Mouse (Mus musculus): Measurements from ENCODE around the gene Gse1.

The Gse1 gene

DNA sequence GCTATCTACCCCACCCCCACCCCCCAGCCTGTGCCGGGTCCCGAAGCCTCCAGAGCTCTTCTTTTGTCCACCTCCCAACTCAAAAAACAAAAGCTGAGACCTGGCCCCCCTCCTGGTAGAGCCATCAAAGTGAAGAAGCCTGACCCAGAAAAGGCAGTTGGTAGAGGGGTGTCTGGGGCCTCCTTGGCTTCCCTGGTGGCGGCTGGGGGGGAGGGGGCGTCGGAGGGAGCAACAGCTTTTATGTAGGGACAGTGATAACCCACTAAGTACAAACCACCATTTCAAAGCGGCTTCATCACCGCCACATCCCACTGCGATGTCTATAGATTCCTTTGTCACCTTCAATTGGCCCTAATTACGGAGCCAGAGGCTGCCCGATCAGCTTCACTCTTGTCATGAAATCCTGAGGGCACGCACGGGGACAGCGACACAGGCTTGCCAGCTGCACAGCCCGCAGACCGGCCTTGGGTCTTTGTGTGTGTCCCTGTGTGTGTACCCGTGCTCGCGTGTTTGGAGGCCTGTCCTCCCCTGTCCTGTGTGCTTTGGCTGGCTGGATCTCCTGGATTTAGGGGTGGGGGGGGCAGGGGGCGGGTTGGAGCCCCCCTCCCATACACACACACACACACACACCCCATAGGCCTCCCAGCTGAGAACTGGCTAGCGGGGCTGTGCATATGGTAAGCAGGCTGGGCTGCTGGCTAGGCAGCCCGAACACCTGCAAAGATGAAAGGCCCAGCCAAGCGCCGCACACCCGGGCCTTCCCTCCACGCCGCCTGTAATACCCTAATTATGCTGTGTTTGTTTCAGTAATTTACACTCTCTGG, 285.6 kb downstream of the Gse1 start:
- no peak for DNase-seq (ENCODE audit: low read depth, low spot score)

DNA sequence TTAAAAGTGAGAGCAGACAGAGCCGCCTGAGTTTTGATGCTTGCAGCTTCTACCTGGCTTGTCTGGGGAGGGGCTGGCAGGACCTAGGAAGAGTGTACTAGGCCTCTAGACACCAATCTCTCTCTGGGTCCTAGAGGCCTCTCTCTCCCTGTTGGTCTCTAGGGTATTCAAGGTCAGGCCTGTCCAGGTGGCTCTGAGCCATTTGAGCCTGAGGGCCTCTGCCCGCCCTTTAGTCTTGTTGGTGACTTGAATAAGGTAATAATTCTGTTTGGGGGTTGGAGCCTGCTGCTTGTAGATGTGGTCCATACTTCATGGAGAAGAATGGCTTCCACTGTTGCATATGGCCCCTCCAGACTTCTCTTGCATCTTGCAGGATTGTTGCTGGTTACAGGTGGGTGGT, 287.0 kb downstream of the Gse1 start:
- no peak for DNase-seq (ENCODE audit: low read depth, low spot score)

DNA sequence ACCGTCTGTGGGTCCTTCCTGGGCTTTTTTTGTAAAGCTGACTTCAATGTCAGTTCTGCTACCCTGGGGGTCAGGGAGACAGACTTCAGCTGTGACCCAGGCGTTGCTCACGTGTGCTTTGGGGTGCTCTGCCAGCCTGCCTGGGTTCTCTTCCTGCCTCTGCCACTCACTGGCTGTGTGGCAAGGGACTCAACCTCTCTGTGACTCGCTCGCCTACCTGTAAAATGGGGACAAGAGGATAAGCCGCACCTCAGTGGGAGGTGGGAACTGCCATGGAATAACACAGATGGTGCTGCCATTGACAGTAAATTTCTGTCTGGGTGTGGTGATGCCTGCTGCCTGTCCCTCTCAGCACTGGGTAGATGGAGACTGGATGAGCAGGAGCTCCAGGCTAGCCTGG, 287.4 kb downstream of the Gse1 start:
- DNase-seq (ENCODE audit: low read depth, low spot score), result no peak

DNA sequence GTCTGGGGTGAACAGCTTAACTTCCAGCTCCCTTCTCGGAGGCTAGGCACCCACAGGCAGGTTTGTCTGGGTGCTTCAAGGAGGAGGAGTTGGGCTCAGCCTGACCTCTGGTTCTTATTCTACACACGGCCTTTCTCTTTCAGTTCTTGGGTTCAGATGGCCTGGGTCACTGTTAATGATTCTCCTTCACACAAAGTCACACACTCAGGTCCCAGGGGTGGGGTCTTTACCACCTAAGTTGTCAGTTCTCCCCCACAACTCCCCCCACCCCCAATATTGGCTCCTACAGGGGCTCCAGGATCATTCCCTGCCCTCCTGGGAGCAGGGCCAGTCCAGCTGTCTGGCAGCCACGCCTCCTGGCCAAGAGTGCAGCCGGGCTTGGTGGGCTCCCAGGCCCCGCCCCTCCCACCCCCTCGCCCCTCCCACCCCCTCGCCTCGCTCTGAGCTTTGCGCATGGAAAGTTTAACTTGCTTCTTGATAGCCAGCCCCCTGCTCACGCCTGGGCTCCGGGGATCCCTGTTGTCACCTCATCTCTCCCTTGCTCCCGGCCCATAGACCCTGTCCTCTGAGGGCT, 288.0 kb downstream of the Gse1 start:
- DNase-seq (ENCODE audit: low read depth, low spot score), result no peak

DNA sequence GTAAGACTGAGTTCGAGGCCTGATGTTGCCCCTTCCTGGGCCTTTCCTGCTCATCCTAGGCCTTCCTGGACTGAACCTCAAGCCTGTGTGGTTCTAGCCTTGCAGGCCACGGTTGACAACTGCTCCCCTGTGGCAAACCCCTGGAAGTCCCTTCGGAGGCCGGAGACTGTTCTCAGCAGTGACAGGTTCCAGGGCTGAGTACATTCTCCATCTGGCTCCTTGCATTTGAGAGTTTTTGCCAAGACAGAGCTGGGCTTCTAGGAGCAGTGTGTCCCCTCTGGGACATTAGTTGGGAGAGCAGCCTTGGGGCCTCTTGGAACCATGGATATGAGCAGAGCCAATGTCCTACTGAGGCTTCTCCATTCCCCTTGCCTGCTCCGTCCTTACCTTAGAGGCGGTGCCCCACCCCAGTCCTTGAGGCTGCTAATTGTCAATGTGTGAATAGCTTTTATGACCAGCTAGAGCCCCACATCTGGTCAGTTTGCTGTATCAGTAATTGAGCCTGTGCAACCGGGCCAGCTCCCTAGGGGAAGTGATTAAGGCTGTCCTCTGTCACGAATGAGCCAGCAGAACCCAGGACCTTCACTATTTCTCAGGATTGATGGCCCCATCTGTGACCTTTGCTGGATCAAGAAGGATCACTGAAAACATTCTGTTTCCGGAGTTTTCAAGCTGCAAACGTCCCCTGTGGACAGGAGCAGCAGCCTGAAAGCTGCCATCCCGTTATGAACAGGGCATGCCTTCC, 289.6 kb downstream of the Gse1 start:
- no peak for DNase-seq (ENCODE audit: low read depth, low spot score)

DNA sequence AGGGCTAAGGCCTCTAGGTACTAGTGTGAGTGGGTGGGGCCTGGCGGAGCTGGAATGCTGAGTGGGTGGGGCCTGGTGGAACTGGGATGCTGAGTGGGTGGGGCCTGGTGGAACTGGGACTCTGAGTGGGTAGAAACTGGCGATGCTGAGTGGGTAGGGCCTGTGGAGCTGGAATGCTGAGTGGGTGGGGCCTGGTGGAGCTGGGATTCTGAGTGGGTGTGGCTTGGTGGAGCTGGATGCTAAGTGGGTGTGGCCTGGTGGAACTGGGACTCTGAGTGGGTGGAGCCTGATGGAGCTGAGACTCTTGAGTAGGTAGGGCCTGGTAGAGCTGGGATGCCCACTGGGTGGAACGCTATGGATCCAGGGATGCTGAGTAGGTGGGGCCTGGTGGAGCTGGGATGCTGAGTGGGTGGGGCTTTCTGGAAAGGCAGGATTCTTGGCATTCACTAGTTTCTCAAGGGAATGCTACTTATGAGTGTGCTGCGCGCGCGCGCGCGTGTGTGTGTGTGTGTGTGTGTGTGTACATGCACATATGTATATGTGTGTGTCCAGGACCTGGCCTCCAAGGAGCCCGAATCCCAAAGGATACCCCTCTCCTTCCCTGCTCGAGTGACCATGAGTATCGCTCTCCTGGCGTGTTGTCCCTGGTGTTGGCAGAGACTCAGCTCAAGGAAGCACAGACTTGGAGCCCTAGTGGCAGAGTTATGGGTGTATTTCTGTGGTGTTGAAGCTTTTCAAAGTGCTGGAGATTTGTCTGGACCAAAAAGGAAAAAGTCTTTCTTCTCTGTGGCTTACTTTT, 290.7 kb downstream of the Gse1 start:
- peak; percentile 80 for DNase-seq (ENCODE audit: low read depth, low spot score)

DNA sequence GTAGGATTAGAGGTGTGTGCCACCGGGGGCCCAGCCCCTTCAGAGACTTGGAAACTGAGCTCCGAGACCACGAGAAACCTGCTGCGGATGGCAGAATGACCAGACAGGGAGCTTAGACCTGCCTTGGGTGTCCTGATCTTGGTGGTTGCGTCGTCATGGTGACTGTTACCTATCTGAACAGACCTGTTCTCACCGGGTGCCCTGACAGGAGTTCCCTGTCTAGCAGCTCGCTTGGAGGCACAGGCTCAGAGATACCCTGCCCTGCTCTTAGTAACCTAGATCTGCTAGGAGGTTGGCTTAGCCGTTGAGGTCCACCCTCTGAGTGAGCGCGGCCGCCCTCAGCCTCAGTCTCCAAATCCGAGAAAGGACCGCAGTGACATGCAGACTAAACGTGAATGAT, 292.0 kb downstream of the Gse1 start:
- no peak for DNase-seq (ENCODE audit: low read depth, low spot score)

DNA sequence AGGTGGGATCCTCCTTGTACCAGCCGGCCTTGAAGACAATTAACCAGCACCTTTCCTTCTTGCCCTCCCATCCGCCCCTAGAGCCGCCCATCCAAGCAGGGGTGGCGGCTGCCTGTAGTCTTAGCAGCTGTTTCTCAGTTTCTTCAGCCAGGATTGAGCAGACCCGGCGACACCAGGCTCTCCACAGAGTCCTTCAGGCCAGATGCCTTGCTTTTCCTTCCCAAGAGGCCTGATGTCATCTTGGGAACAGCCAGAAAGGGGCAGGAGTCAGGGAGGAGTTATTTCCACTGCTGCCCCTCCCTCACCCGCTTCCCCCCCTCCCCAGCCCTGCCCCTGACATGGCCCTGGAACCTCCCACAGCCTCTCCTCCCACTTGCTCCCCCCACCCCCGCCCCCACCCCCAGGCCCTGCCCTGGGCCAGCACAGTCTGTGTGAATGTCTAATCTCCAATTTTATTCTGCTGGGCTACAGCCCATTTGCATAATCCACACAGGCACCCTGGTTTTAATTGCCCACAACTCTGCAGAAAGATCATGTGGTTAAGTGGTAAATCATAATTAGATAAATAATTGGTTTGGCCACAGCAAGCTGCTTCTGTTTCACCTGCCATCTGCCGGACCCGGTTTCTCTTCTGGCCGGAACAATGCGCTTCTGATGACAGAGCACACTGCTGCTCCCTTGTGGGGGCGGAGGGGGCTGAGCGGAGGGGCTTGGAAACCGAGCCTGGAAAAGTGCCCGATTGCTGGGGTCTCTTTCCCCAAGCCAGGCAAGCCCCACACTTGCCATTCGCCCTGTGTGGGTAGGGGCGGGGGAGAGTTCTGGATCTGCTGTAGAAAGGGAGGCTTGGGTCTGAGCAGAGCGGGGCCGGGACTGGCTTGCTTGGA, 292.7 kb downstream of the Gse1 start:
- DNase-seq (ENCODE audit: low read depth, low spot score), result no peak

DNA sequence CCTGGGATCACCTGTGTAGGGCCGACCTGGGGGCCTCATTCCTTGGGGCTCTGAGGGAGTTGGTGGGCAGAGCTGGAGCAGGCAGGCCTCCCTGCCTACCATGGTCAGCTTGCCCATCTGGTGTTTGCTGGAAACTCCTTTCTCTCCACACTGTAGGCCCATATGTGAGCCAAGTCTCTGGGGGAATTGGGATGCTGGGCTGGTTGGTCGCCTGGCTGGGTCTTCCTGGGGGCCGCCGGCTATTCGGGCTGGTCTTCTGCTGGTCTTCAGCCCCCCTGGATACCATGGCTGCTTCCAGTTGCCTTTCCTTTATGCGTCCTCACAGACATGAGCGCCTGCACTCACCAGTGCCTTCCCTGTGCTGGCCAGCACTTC, 293.3 kb downstream of the Gse1 start:
- DNase-seq (ENCODE audit: low read depth, low spot score), result no peak

DNA sequence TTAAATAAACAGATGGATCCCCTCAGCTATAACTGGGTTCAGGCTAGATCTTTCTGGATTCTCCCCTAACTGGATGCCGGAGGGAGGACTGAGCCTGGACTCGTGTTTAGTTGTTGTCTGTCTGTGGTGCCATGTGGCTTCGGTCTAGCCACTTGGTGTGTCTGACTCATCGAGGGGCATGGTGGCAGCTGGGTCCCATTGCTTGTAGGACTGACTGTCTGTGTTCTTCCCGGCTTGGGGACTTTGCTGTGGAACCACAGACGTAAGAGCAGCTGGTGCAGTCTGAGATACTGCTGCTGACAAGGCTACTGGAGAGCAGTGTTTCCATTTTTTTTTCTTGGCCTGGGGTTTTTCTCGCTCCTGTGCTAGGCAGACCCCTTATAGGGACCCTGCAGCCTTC, 295.4 kb downstream of the Gse1 start:
- no peak for DNase-seq (ENCODE audit: low read depth, low spot score)

DNA sequence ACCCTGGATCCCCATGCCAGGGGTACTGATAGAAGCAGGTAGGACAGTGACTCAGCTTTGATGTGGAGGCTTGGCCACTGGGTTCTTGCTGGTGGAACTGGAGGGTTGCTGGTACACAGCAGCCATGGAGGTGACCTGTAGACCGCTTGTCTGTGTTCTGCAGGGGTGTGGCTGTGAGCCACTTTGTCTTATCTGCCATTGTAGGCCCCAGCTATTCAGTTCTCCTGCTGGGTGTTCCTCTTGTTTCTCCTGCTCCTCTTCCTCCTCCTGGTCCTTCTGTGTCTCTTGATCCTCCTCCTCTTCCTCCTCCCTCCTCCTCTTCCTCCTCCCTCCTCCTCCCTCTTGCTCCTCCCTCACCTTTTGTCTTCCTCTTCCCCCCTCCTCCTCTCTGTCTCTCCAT, 296.9 kb downstream of the Gse1 start:
- no peak for DNase-seq (ENCODE audit: low read depth, low spot score)

DNA sequence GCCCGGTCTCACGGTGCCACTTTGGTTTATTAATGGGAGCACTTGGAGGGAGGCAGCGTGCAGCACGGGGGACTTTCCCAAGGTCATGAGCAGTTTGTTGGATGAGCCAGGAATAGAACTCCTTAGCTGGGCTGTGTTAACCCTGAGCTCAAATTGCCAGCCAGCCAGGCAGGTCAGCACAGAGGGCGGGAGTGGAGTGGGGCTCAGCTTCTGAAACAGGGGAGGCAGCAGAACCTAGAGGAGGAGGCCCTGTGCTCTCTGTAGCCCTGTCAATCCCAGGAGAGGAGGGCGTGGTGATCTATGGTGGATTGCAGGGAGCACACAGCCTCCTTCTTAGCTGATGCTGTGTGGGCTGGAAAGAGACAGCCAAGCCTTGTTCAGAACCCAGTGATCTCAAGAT, 297.6 kb downstream of the Gse1 start:
- peak; percentile 77 for DNase-seq (ENCODE audit: low read depth, low spot score)

DNA sequence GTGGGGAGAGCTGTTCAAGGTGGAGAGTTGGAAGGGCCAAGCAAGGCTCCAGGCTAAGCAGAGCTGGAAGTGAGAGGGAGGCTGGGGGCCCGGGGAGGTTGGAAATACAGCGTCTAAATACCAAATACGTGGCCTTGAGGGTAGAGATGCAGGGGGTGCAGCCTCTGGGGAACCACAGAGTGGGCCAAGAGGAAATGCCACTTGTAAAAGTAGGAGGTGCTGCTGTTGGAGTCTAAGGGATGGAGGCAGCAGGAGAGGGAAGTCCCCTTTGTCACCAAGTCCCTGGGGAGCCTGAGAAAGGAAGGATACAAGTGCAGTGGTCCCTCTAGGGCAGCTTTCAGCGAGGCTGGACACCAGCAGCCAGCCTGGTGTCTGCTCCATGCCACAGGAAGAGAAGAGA, 298.3 kb downstream of the Gse1 start:
- no peak for DNase-seq (ENCODE audit: low read depth, low spot score)

DNA sequence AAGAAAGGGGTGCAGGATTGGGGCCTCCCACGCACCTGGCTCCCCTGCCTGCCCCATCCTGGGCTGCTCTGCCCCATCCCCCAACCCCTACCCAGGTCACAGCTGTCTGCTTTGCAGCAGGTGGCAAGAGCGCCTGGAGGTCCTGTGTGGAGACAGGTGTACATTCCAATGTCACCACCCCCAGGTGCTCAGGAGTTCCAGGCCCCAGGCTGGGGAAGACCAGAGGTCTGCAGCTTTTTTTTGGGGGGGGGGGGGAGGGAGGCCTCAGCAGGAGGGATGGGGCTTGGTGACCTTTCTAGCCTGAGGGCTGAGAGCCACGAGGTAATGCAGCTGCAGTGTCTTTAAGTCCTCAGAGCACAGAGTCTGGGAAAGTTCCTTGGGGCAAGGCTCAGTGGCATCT, 300.1 kb downstream of the Gse1 start:
- no peak for DNase-seq (ENCODE audit: low read depth, low spot score)

DNA sequence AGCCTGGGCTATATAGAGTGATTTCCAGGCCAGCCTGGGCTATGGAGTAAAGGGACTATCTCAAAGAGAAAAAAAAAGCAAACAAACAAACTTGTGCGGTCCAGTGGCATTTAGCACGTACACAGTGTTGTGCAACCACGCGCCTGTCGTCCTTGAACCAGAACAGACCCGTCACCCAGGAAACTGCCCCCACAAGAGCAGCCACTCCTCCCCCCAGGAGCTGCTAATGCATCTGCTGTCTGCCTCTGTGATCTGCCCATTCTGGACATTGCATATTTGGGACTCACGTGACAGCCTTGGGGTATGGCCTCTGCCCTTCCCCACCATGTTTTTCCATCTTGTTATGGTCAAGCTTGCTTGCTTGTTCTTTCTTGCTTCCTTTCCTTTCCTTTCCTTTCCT, 301.0 kb downstream of the Gse1 start:
- no peak for DNase-seq (ENCODE audit: low read depth, low spot score)

DNA sequence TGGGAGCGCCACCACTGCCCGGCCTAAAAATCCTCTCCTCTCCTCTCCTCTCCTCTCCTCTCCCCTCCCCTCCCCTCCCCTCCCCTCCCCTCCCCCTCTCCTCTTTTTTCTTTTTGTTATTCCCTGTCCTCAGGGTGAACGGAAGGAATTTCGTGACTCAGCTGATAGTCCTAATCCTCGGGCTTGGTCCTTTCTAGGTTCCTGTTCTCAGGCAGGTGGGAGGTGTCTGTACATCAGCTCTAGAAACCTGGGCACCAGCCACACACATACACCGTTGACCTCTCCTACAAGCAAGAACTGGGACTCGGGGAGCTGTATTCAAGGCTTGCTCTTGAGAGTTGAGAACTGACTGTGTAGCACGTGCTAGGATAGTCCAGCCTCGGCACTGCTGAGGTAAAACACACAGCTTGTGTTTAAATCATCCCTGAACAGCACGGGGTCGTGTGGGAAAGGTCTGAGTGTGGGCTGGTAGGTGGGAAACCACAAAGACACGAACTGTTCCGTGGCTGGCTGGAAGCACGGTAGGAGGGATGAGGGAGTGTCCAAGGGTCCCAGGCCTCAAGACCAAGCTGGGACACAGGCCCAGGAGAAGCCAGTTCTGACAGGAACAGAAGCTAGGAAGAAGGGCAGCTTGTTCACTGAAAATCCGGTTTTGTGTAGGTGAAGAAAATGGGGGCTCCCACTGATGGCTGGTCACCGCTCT, 302.8 kb downstream of the Gse1 start:
- DNase-seq (ENCODE audit: low read depth, low spot score), result no peak

DNA sequence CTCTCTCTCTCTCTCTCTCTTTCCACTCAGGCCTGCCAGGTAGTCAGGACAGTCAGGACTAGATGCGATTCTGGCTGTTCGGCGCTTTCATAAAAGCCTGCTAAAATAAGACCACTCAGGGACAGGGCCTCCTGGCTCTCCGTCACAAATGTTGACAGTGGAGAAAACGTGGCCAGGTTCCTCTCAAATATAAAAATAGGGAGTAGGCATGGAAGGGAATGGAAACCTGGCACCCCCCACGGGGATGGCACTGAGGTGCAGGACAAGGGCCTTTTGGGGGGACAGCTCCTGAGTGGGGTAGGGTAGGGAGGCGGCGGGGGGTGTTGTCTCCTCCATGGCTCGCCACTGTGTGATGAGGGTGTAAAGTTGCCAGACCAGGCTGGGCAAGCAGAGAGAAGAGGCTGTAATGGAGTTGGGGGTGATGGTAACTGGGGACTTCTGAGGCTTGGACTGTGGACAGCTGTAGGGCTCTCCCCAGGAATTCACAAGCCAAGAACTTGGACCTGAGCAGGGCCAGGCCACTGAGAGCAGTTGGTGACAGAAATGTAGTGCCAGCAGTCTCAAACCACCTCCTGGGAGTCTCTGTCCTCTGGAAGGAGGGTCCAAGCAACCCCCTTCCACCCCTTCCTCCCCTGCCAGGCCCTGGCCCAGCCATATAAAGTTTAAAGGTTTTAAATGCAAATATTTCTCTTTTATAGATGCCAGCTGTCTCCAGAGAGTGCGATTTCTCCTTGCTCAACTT, 303.7 kb downstream of the Gse1 start:
- no peak for DNase-seq (ENCODE audit: low read depth, low spot score)

DNA sequence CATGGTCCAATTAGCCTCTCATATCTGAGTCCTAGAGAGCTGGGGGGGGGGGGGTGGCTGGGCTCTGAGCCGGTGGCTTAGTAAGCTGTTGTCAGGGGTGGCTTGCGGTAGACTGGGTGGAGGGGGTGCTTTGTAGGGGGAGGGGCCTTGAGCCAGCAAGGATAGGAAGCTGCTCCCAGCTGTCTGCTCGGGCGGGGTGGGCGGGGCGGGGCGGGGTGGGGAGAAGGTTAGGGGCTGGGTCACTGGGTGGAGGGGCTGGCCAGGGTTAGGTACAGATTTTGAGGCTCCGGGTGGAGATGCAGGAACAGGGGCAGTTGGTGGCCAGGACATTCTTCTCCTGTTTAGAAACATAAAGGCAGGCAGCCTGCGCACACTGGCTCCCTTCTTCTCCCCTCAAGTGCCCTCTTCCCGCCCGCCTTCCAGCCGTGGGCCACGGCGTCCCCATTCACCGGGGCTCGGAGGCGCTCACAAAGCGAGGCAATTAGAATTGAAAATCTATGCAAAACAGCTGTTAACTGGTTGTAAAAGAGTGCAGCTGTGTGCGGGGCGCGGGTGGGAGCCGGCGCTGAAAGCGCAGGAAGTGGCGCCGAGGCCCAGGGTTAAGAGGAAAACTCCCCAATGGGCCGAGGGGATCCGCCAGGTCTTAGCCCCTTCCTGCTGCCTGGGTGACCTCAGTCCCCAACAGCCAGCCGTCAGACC, 304.4 kb downstream of the Gse1 start:
- no peak for DNase-seq (ENCODE audit: low read depth, low spot score)

DNA sequence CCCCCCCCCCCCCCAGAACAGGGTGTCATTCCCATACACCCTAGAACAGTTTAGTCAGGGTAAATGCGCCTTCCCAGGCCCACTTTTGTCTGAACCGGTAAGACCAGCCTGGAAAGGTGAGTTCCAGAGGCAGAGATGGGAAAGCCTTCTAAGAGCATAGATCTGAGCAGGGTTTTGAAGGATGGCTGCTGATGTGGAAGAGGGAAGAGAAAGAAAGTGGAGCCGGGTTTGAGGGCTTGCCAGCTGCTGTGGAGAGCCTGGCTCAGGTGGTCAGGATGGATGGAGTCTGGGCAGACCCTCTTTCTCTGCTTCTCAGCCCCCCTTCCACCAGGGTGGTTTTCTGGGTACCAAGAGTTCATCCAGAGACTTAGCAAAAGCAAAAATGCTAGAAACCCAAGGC, 305.1 kb downstream of the Gse1 start:
- DNase-seq (ENCODE audit: low read depth, low spot score), result no peak
